Mouse (Mus musculus): ENCODE data around the gene Slc37a1. TPM values are rescaled to one million over a fixed set of nuclear protein-coding genes. Genes with fewer than 3 reads are reported as not detected.

Gene Slc37a1
- polyA plus RNA-seq, 1 experiment from 2014 or later, result 4.6 TPM

DNA sequence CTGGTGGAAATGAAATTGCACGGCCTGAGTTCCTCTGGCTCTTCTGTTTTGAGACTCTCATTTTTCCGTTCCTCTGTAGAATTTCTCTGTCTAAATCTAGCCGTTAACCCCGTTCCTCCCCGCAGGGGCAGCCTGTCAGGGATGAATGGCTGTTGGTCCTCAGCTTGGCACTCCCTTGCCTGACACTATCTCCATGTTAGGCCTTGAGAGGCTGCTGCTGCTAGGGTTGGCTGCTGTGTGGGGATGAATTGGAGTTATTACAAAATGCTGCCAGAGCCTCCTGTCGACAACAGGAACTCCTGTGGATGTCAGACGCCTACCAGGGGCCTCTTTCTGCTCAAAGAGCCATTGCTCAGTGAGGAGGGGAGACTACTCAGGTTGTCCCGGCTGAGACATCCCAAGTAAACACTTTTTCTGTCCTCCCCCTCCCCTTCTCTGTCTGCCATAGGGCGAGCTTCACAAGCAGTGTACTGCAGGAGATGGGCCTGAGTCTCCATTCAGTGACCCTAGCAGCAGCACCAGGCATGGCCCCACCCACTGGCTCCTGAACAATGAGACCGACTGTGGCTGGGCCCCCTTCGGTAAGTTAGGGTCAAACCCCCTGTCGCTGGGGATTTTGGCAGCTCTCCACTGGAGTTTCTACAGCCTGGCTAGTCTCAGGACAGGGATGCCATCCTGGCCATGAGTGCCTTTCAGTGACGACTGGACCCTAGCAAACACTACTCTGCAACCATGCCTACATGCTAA, 28.6 kb downstream of the Slc37a1 start:
- WGBS (ENCODE audit: insufficient replicate concordance), result 38% methylated on average over 13 of the region's 13 CpGs
- peak overlapping the region; percentile 35; the same call in 1 of the 2 replicates for H3K27ac ChIP-seq (ENCODE audit: low read depth, low read length)
- no peak overlapping the region for H3K9ac ChIP-seq (ENCODE audit: low read depth, low read length)
- no peaks in the 10 kb centered on the region for H3K27me3 ChIP-seq (ENCODE audit: control insufficient read depth, insufficient read depth, low read length)
- no peak for ATAC-seq (replicated peaks; ENCODE audit: insufficient number of reproducible peaks, low FRiP score, low TSS enrichment)
- H3K4me1 ChIP-seq (ENCODE audit: control insufficient read depth, insufficient read depth, low read length), result peaks cover 14% of the 10 kb centered on the region
- no peaks in the 10 kb centered on the region for H3K36me3 ChIP-seq (ENCODE audit: control insufficient read depth, insufficient read depth, low read length)
- H3K4me3 ChIP-seq (ENCODE audit: low read depth, low read length), result no peak overlapping the region
- no peak overlapping the region; the same call in 1 of the 2 replicates for H3K4me2 ChIP-seq
- H3K9me3 ChIP-seq (replicated peaks; ENCODE audit: control insufficient read depth, low read length), result no peaks in the 10 kb centered on the region

GRCm38 (mm10) chr17:31315993-31316392, 29.4 kb downstream of the Slc37a1 start:
- Histone ChIP-seq H3K4me3 (ENCODE audit: low read depth, low read length) (no peak overlapping the region), H3K9ac (ENCODE audit: low read depth, low read length) (no peak overlapping the region), H3K4me1 (ENCODE audit: control insufficient read depth, insufficient read depth, low read length) (peaks cover 14% of the 10 kb centered on the region), H3K27ac (ENCODE audit: low read depth, low read length) (no peak overlapping the region), H3K27me3 (ENCODE audit: control insufficient read depth, insufficient read depth, low read length) (no peaks in the 10 kb centered on the region), H3K4me2 (no peak overlapping the region), H3K9me3 (replicated peaks; ENCODE audit: control insufficient read depth, low read length) (no peaks in the 10 kb centered on the region), H3K36me3 (ENCODE audit: control insufficient read depth, insufficient read depth, low read length) (no peaks in the 10 kb centered on the region)
- no peak for ATAC-seq (replicated peaks; ENCODE audit: insufficient number of reproducible peaks, low FRiP score, low TSS enrichment)
- WGBS (ENCODE audit: insufficient replicate concordance), result 63% methylated on average over 6 of the region's 6 CpGs

DNA sequence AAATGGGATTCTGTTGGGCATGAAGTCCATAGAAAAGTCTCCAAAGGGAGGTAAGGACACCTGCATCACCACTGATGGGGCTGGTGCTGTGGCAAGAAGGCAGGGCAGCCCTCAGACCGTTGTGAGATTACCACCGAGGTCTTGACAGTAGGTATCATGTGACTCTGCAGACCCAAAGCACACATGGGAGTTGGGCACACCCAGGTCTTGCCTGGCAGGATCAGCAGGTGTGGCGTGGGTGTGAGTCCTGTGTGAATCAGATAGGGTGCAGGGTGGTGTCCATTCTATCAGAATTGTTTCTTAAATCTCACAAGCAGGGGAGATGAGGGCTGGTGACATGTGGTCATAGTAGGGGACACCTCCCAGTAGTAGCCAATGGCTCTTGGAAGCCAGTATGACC, 30.4 kb downstream of the Slc37a1 start:
- H3K4me3 ChIP-seq (ENCODE audit: low read depth, low read length), result no peak overlapping the region
- ATAC-seq (replicated peaks; ENCODE audit: insufficient number of reproducible peaks, low FRiP score, low TSS enrichment), result no peak
- no peak overlapping the region for H3K4me2 ChIP-seq
- H3K27ac ChIP-seq (ENCODE audit: low read depth, low read length), result no peak overlapping the region
- H3K27me3 ChIP-seq (ENCODE audit: control insufficient read depth, insufficient read depth, low read length), result no peaks in the 10 kb centered on the region
- H3K9me3 ChIP-seq (replicated peaks; ENCODE audit: control insufficient read depth, low read length), result no peaks in the 10 kb centered on the region
- no peaks in the 10 kb centered on the region for H3K36me3 ChIP-seq (ENCODE audit: control insufficient read depth, insufficient read depth, low read length)
- H3K4me1 ChIP-seq (ENCODE audit: control insufficient read depth, insufficient read depth, low read length), result peaks cover 14% of the 10 kb centered on the region
- WGBS (ENCODE audit: insufficient replicate concordance), result 80% methylated on average over 3 of the region's 3 CpGs
- no peak overlapping the region for H3K9ac ChIP-seq (ENCODE audit: low read depth, low read length)

GRCm38 (mm10) chr17:31317521-31318272, 31.1 kb downstream of the Slc37a1 start:
- H3K27me3 ChIP-seq (ENCODE audit: control insufficient read depth, insufficient read depth, low read length), result no peaks in the 10 kb centered on the region
- 42% methylated on average over 22 of the region's 22 CpGs for WGBS (ENCODE audit: insufficient replicate concordance)
- H3K9ac ChIP-seq (ENCODE audit: low read depth, low read length), result no peak overlapping the region
- no peak overlapping the region for H3K4me2 ChIP-seq
- peaks cover 14% of the 10 kb centered on the region for H3K4me1 ChIP-seq (ENCODE audit: control insufficient read depth, insufficient read depth, low read length)
- no peak overlapping the region for H3K4me3 ChIP-seq (ENCODE audit: low read depth, low read length)
- no peak overlapping the region for H3K27ac ChIP-seq (ENCODE audit: low read depth, low read length)
- no peaks in the 10 kb centered on the region for H3K9me3 ChIP-seq (replicated peaks; ENCODE audit: control insufficient read depth, low read length)
- ATAC-seq (replicated peaks; ENCODE audit: insufficient number of reproducible peaks, low FRiP score, low TSS enrichment), result no peak
- H3K36me3 ChIP-seq (ENCODE audit: control insufficient read depth, insufficient read depth, low read length), result no peaks in the 10 kb centered on the region

DNA sequence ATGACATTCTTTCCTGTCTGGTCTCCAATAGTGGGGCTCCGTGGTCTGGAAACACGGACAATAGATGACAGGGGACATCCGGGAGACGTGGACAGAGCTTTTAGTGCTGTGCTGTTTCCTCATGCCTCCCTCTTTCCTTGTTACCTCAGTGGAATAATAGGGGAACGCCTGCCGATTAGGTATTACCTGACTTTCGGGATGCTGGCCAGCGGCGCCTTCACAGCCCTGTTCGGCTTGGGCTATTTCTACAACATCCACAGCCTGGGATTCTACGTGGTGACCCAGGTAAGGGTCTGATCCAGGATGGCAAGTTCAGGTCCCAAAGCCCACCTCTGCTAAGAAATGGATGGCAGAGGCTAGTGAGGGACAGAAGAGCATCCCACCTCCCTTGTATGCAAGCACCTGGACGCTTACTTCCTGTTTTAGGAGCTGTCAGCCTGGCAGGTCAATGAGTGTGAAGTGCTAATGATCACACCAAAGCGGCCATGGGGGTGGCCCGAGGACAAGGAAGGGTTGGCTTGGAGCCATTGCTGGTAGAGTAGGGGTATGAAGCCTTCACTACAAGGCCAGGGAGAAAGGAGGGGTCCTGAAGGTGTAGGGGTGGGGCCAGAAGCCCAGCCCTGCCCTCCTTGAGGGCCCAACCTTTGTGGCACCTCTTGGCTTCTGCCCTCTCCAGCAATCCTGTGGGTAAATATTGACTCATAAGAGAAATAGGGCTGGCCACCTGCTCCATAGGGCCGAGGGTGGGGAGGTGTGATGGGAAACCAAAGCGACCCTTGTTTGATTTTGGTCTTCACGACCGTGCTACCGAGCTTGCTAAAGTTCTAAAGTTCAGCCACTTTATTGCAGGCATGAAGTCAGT, 32.5 kb downstream of the Slc37a1 start:
- WGBS (ENCODE audit: insufficient replicate concordance), result 82% methylated on average over 19 of the region's 19 CpGs
- no peak overlapping the region for H3K4me2 ChIP-seq
- H3K27me3 ChIP-seq (ENCODE audit: control insufficient read depth, insufficient read depth, low read length), result no peaks in the 10 kb centered on the region
- ATAC-seq (replicated peaks; ENCODE audit: insufficient number of reproducible peaks, low FRiP score, low TSS enrichment), result no peak
- H3K9me3 ChIP-seq (replicated peaks; ENCODE audit: control insufficient read depth, low read length), result no peaks in the 10 kb centered on the region
- peaks cover 14% of the 10 kb centered on the region for H3K4me1 ChIP-seq (ENCODE audit: control insufficient read depth, insufficient read depth, low read length)
- H3K36me3 ChIP-seq (ENCODE audit: control insufficient read depth, insufficient read depth, low read length), result no peaks in the 10 kb centered on the region
- no peak overlapping the region for H3K27ac ChIP-seq (ENCODE audit: low read depth, low read length)
- no peak overlapping the region for H3K9ac ChIP-seq (ENCODE audit: low read depth, low read length)
- no peak overlapping the region for H3K4me3 ChIP-seq (ENCODE audit: low read depth, low read length)

DNA sequence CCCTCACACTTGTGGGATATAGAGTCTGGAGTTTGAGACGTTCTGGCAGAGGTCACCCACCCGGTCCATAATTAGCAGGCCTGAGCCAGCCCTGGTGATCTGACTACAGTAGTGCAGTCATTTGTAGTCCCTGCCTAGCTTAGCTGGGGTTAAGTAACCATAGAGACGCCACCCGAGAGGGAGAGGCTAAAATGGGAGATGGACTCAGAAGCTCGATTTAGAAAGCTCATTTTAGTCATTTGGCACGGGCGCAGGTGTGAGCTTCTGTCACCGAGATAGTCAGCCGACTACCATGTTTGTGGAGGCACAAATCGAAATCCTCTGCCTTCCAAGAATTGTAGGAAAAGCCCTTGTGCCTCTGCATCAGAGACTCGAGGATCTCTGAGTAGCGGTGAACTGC, 34.8 kb downstream of the Slc37a1 start:
- no peak overlapping the region for H3K4me3 ChIP-seq (ENCODE audit: low read depth, low read length)
- H3K9me3 ChIP-seq (replicated peaks; ENCODE audit: control insufficient read depth, low read length), result no peaks in the 10 kb centered on the region
- H3K4me1 ChIP-seq (ENCODE audit: control insufficient read depth, insufficient read depth, low read length), result no peaks in the 10 kb centered on the region
- H3K27ac ChIP-seq (ENCODE audit: low read depth, low read length), result no peak overlapping the region
- H3K27me3 ChIP-seq (ENCODE audit: control insufficient read depth, insufficient read depth, low read length), result 0 out of 2 replicates have a peak, but pooled peaks cover 2% of the 10 kb centered on the region
- no peak for ATAC-seq (replicated peaks; ENCODE audit: insufficient number of reproducible peaks, low FRiP score, low TSS enrichment)
- no peak overlapping the region for H3K4me2 ChIP-seq
- 63% methylated on average over 12 of the region's 12 CpGs for whole genome bisulfite sequencing (ENCODE audit: insufficient replicate concordance)
- no peak overlapping the region for H3K9ac ChIP-seq (ENCODE audit: low read depth, low read length)
- no peaks in the 10 kb centered on the region for H3K36me3 ChIP-seq (ENCODE audit: control insufficient read depth, insufficient read depth, low read length)

DNA sequence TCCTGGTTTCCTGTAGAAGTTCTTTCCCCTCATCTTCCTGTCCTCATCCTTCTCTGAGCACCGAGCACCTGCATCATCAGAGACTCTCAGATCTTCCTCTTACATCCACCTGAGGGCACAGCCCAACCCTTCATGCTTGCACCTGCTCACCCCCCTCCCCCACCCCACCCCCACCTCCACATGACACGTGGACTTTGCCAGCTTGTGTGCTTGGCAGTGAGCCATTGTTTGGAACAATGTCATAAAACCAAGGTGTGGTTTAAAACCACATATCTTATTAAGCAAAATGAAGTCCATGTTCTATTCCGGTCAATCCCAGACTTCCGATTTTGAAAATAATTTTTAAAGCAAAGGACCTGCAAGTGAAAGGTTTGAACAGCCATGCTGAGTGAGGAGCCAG, 35.9 kb downstream of the Slc37a1 start:
- Histone ChIP-seq H3K9ac (ENCODE audit: low read depth, low read length) (no peak overlapping the region), H3K4me1 (ENCODE audit: control insufficient read depth, insufficient read depth, low read length) (no peaks in the 10 kb centered on the region), H3K4me2 (no peak overlapping the region), H3K27me3 (ENCODE audit: control insufficient read depth, insufficient read depth, low read length) (0 out of 2 replicates have a peak, but pooled peaks cover 2% of the 10 kb centered on the region), H3K9me3 (replicated peaks; ENCODE audit: control insufficient read depth, low read length) (no peaks in the 10 kb centered on the region), H3K36me3 (ENCODE audit: control insufficient read depth, insufficient read depth, low read length) (no peaks in the 10 kb centered on the region), H3K4me3 (ENCODE audit: low read depth, low read length) (no peak overlapping the region), H3K27ac (ENCODE audit: low read depth, low read length) (no peak overlapping the region)
- WGBS (ENCODE audit: insufficient replicate concordance), result 87% methylated on average over 4 of the region's 4 CpGs
- ATAC-seq (replicated peaks; ENCODE audit: insufficient number of reproducible peaks, low FRiP score, low TSS enrichment), result no peak

- Histone ChIP-seq H3K4me3 (ENCODE audit: low read depth, low read length) (no peak overlapping the region), H3K4me1 (ENCODE audit: control insufficient read depth, insufficient read depth, low read length) (no peaks in the 10 kb centered on the region), H3K9ac (ENCODE audit: low read depth, low read length) (no peak overlapping the region), H3K36me3 (ENCODE audit: control insufficient read depth, insufficient read depth, low read length) (no peaks in the 10 kb centered on the region), H3K27ac (ENCODE audit: low read depth, low read length) (no peak overlapping the region), H3K27me3 (ENCODE audit: control insufficient read depth, insufficient read depth, low read length) (0 out of 2 replicates have a peak, but pooled peaks cover 2% of the 10 kb centered on the region), H3K4me2 (no peak overlapping the region), H3K9me3 (replicated peaks; ENCODE audit: control insufficient read depth, low read length) (no peaks in the 10 kb centered on the region)
- 82% methylated on average over 4 of the region's 4 CpGs for WGBS (ENCODE audit: insufficient replicate concordance)
- ATAC-seq (replicated peaks; ENCODE audit: insufficient number of reproducible peaks, low FRiP score, low TSS enrichment), result no peak
These were observed 36.8 kb downstream of the Slc37a1 start for GRCm38 (mm10) chr17:31323379-31323778.

Data from heart, embryonic 11.5 days (tissue).